Mouse (Mus musculus) stomach, postnatal 0 days (tissue): ENCODE results near the gene Ryr2.

Source experiments
- CTCF ChIP-seq: IDR thresholded peaks from 2 replicates; pipeline ENCODE4 v1.5.1; 2016; ENCODE audit warnings: antibody characterized with exemption, low read depth, mild to moderate bottlenecking, moderate library complexity
- EP300 ChIP-seq: optimal IDR thresholded peaks from 2 replicates; pipeline ENCODE3; 2016; ENCODE audit warnings: antibody characterized with exemption

DNA sequence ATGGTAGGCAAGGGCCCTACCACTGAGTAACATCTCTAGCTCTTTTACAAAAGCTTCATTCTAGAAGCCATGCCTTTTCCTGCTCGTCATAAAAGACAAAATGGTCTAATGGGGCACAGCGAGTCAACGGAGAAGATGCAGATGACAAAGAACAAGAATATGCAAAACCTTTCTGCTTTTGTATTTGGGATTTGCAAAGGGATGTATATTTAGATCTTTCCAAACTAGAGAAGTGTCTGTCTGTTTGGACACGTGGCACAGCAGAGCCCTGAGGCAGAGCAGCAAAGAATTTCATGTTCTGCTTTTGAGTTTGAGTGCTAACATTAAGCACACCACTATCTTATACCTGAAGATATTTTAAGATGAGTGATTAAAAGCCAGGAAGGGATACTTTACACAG lies 224.4 kb downstream of the Ryr2 start:
- TF ChIP-seq CTCF (no peak), EP300 (no peak)
